Mouse (Mus musculus) limb, embryonic 12.5 days (tissue): ENCODE data around the gene Abcb7. TPM values are rescaled to one million over a fixed set of nuclear protein-coding genes. Genes with fewer than 3 reads are reported as not detected.

ENCODE experiments used
- ATAC-seq: fragments of 200-750 bp; cut with Nextera tagmentation; 2 replicates; pipeline ENCODE4 v1.8.0; 2017; ENCODE audit warnings: low read depth, moderate TSS enrichment; ENCODE audit not compliant: insufficient number of reproducible peaks, insufficient read depth, low FRiP score, low TSS enrichment
- H3K27ac ChIP-seq: fragments of 300-500 bp; sonication (generic); 2 replicates; pipeline ENCODE4 v1.5.1; 2016; ENCODE audit warnings: mild to moderate bottlenecking, moderate library complexity
- H3K27me3 ChIP-seq: fragments of 300-500 bp; sonication (generic); 2 replicates; pipeline ENCODE4 v1.6.1; 2016; ENCODE audit warnings: mild to moderate bottlenecking, moderate library complexity
- H3K36me3 ChIP-seq: fragments of 300-500 bp; sonication (generic); 2 replicates; pipeline ENCODE4 v1.6.1; 2016; ENCODE audit warnings: mild to moderate bottlenecking, moderate library complexity
- H3K4me1 ChIP-seq: fragments of 300-500 bp; sonication (generic); replicated peaks from 2 replicates; pipeline ENCODE4 v1.6.1; 2016
- H3K4me2 ChIP-seq: fragments of 300-500 bp; sonication (generic); 2 replicates; pipeline ENCODE4 v1.6.1; 2016; ENCODE audit warnings: mild to moderate bottlenecking, moderate library complexity
- H3K4me3 ChIP-seq: fragments of 300-500 bp; sonication (generic); replicated peaks from 2 replicates; pipeline ENCODE4 v1.5.1; 2016; ENCODE audit warnings: mild to moderate bottlenecking
- H3K9ac ChIP-seq: fragments of 300-500 bp; sonication (generic); replicated peaks from 2 replicates; pipeline ENCODE4 v1.6.1; 2016; ENCODE audit warnings: mild to moderate bottlenecking, moderate library complexity
- H3K9me3 ChIP-seq: fragments of 300-500 bp; sonication (generic); 2 replicates; pipeline ENCODE4 v1.6.1; 2016; ENCODE audit warnings: mild to moderate bottlenecking, moderate library complexity
- WGBS: fragments of 180-500 bp; shearing (Covaris S2); methylation state at CpG from one replicate; pipeline ENCODE4 v1.1.7; 2016; 5-methylcytosine and 5-hydroxymethylcytosine counted together
- polyA plus RNA-seq: library from polyadenylated mRNA; unstranded; fragments of >200 nt; fragmentation: Nextera tagmentation; extraction: Ambion mirVana; gene quantifications from 2 replicates; pipeline ENCODE4 v1.2.1, GENCODE M21; 2016

Gene Abcb7
- 8.4 and 9.4 TPM in 2 replicates for polyA plus RNA-seq

- no peaks in the 10 kb centered on the region for H3K4me1 ChIP-seq
- H3K9ac ChIP-seq, result peak within 1 kb of the TSS; percentile 73
- no peaks in the 10 kb centered on the region for H3K9me3 ChIP-seq
- peak within 1 kb of the TSS; percentile 57 for H3K4me3 ChIP-seq
- 12% methylated on average over 54 of the region's 58 CpGs for WGBS
- H3K36me3 ChIP-seq, result no peaks in the 10 kb centered on the region
- peaks cover 24% of the 10 kb centered on the region for H3K27me3 ChIP-seq
- H3K27ac ChIP-seq, result peak within 1 kb of the TSS; percentile 94
- ATAC-seq, result peak; percentile 78
- peak within 1 kb of the TSS; percentile 49 for H3K4me2 ChIP-seq
Measured at GRCm38 (mm10) chrX:104413183-104413983, at the start of gene Abcb7. Abcb7 (minus strand) TSS chrX:104413856.

- no peak overlapping the region for H3K4me3 ChIP-seq
- no peaks in the 10 kb centered on the region for H3K36me3 ChIP-seq
- ATAC-seq, result no peak
- 0 out of 2 replicates have a peak, but pooled peaks cover 2% of the 10 kb centered on the region for H3K27me3 ChIP-seq
- 47% methylated on average over 2 of the region's 2 CpGs for WGBS
- H3K9ac ChIP-seq, result no peak overlapping the region
- no peak overlapping the region for H3K4me2 ChIP-seq
- no peak overlapping the region for H3K27ac ChIP-seq
- no peaks in the 10 kb centered on the region for H3K9me3 ChIP-seq
- no peaks in the 10 kb centered on the region for H3K4me1 ChIP-seq
Measured at GRCm38 (mm10) chrX:104461755-104462154, 48.1 kb upstream of the Abcb7 start.

DNA sequence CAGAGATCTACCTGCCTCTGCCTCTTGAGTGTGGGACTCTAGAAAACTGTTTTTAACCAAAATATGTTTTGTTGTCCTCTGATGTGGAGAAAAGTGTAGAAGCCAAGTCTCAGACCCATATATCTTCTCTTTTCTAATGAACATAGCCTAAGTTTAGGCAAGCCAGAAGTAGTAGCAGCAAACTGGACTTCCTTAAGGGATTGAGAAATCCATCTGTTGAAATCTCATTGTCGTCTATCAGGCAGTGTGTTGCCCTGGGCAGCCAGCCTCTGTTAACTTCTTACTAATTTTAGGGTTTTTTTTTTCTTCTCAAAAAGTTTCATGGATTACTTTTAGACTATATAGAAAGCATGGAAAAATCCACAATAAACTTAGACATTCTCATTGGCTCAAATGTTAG is 38.8 kb upstream of the Abcb7 start:
- no peak overlapping the region for H3K4me2 ChIP-seq
- no peak for ATAC-seq
- no peak overlapping the region for H3K9ac ChIP-seq
- no peaks in the 10 kb centered on the region for H3K4me1 ChIP-seq
- no peak overlapping the region for H3K4me3 ChIP-seq
- WGBS, result 72% methylated on average over 1 of the region's 1 CpGs
- no peaks in the 10 kb centered on the region for H3K9me3 ChIP-seq
- no peaks in the 10 kb centered on the region for H3K36me3 ChIP-seq
- H3K27ac ChIP-seq, result no peak overlapping the region
- 0 out of 2 replicates have a peak, but pooled peaks cover 4% of the 10 kb centered on the region for H3K27me3 ChIP-seq

DNA sequence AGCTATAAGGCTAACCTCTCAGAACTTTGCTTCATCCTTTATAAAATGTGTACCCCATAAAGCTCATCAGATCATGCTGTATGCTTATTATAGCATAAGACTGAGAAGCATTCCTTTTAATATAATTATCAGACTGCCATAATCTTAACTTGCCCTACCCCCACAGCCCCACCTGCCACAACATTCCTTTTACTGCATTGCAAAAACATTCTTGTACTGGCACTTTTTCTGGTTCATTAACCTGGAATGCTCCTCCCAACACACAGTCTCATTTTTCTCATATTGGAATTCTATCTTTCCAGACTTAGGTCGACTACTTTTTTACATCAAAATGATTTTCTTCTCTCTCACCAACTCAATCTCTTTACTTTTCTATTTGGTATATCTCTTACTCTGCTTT is 19.8 kb upstream of the Abcb7 start:
- 34% methylated on average over 1 of the region's 1 CpGs for WGBS
- Histone ChIP-seq H3K27ac (no peak overlapping the region), H3K4me1 (no peaks in the 10 kb centered on the region), H3K4me3 (no peak overlapping the region), H3K9ac (no peak overlapping the region), H3K27me3 (peaks cover 6% of the 10 kb centered on the region; the same call in 1 of the 2 replicates), H3K4me2 (no peak overlapping the region), H3K36me3 (no peaks in the 10 kb centered on the region), H3K9me3 (no peaks in the 10 kb centered on the region)
- no peak for ATAC-seq

DNA sequence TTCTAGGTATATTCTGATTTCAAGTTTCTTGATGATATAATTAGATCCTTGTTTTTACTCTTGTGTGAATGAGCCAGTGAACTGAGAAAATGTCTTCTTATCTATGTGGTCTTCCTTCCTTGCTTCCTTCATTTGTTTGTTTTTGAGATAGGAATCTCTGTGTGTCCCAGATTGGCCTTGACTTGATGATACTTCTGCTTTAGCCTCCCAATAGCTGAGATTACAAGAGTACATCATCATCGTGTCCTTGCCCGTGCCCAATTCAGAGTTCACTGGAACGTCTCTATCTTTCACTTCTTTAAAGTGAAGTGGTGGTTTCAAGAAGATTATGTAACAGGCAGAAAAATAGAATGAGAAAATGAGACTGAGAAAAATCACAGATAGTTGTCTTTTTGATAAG is 14.5 kb upstream of the Abcb7 start:
- Histone ChIP-seq H3K4me3 (no peak overlapping the region), H3K9ac (no peak overlapping the region), H3K9me3 (no peaks in the 10 kb centered on the region), H3K4me2 (no peak overlapping the region), H3K36me3 (no peaks in the 10 kb centered on the region), H3K4me1 (no peaks in the 10 kb centered on the region), H3K27ac (no peak overlapping the region), H3K27me3 (peaks cover 15% of the 10 kb centered on the region)
- ATAC-seq, result no peak
- 88% methylated on average over 3 of the region's 3 CpGs for WGBS

GRCm38 (mm10) chrX:104413995-104414394 is 339 bp upstream of the Abcb7 start:
- peaks cover 29% of the 10 kb centered on the region for H3K27me3 ChIP-seq
- no peaks in the 10 kb centered on the region for H3K4me1 ChIP-seq
- WGBS, result 44% methylated on average over 7 of the region's 7 CpGs
- H3K9ac ChIP-seq, result no peak overlapping the region
- peak overlapping the region; percentile 94; the same call in 1 of the 2 replicates for H3K27ac ChIP-seq
- H3K9me3 ChIP-seq, result no peaks in the 10 kb centered on the region
- peak overlapping the region; percentile 49 for H3K4me2 ChIP-seq
- no peaks in the 10 kb centered on the region for H3K36me3 ChIP-seq
- ATAC-seq, result no peak
- H3K4me3 ChIP-seq, result peak overlapping the region; percentile 57

DNA sequence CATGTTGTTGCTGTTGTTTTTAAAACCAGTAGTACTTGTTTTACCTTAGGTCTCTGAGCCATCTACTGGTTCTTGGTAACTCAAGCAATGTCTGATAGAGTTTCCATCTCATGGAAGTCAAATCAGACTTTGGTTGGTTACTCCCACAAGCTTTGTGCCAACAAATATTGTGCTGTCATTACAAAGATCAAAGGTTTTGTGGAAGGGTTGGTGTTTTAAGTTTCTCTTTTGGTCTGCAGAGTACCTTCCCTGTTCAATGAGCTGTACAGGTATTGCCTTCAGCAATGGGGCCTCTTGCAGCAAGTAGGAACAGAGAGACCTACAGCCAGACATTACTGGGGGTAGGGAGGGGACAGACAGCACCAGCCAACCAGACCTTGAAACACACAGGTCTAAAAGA is 5.5 kb downstream of the Abcb7 start:
- H3K4me1 ChIP-seq, result no peaks in the 10 kb centered on the region
- H3K36me3 ChIP-seq, result no peaks in the 10 kb centered on the region
- H3K9ac ChIP-seq, result no peak overlapping the region
- no peaks in the 10 kb centered on the region for H3K9me3 ChIP-seq
- no peak overlapping the region for H3K4me2 ChIP-seq
- H3K4me3 ChIP-seq, result no peak overlapping the region
- no peak overlapping the region for H3K27ac ChIP-seq
- H3K27me3 ChIP-seq, result peaks cover 10% of the 10 kb centered on the region
- ATAC-seq, result no peak

GRCm38 (mm10) chrX:104402463-104402862 is 11.2 kb downstream of the Abcb7 start:
- ATAC-seq, result no peak
- H3K9me3 ChIP-seq, result no peaks in the 10 kb centered on the region
- no peak overlapping the region for H3K27ac ChIP-seq
- no peak overlapping the region for H3K4me3 ChIP-seq
- H3K4me2 ChIP-seq, result no peak overlapping the region
- H3K27me3 ChIP-seq, result 0 out of 2 replicates have a peak, but pooled peaks cover 10% of the 10 kb centered on the region
- WGBS, result 78% methylated on average over 5 of the region's 5 CpGs
- no peak overlapping the region for H3K9ac ChIP-seq
- H3K4me1 ChIP-seq, result no peaks in the 10 kb centered on the region
- H3K36me3 ChIP-seq, result no peaks in the 10 kb centered on the region

DNA sequence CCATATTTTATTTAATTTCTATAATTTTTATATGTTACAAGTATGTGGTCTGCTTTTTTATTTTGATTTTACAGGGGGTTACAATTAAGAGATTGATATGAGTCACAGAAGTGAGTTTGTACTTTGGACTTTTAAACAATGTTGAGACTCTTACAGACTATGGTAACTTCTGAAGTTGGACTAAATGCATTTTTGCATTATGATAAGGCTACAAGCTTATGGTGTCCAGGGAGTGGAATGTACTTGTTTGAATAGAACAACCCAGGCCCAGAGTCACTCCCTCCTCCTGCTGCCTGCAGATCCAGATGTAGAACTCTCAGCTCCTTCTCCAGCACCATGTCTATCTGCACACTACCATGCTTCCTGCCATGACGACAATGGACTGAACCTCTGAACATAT is 12.5 kb downstream of the Abcb7 start:
- no peak overlapping the region for H3K27ac ChIP-seq
- H3K9ac ChIP-seq, result no peak overlapping the region
- no peak overlapping the region for H3K4me3 ChIP-seq
- H3K27me3 ChIP-seq, result 0 out of 2 replicates have a peak, but pooled peaks cover 7% of the 10 kb centered on the region
- 95% methylated on average over 1 of the region's 1 CpGs for WGBS
- H3K36me3 ChIP-seq, result no peaks in the 10 kb centered on the region
- no peak overlapping the region for H3K4me2 ChIP-seq
- no peaks in the 10 kb centered on the region for H3K4me1 ChIP-seq
- no peak for ATAC-seq
- H3K9me3 ChIP-seq, result no peaks in the 10 kb centered on the region

- no peak overlapping the region for H3K9ac ChIP-seq
- no peak for ATAC-seq
- H3K36me3 ChIP-seq, result no peaks in the 10 kb centered on the region
- 77% methylated on average over 1 of the region's 1 CpGs for WGBS
- no peak overlapping the region for H3K4me3 ChIP-seq
- H3K4me2 ChIP-seq, result no peak overlapping the region
- H3K27me3 ChIP-seq, result no peaks in the 10 kb centered on the region
- no peaks in the 10 kb centered on the region for H3K9me3 ChIP-seq
- H3K4me1 ChIP-seq, result no peaks in the 10 kb centered on the region
- H3K27ac ChIP-seq, result no peak overlapping the region
Measured at GRCm38 (mm10) chrX:104397526-104397925, 16.1 kb downstream of the Abcb7 start.

GRCm38 (mm10) chrX:104359686-104360085 is 54.0 kb downstream of the Abcb7 start:
- H3K27me3 ChIP-seq, result peaks cover 13% of the 10 kb centered on the region

GRCm38 (mm10) chrX:104355842-104356241 is 57.8 kb downstream of the Abcb7 start:
- Histone ChIP-seq H3K27ac (no peak overlapping the region), H3K9me3 (no peaks in the 10 kb centered on the region), H3K4me2 (no peak overlapping the region), H3K4me3 (no peak overlapping the region), H3K27me3 (peaks cover 10% of the 10 kb centered on the region; the same call in 1 of the 2 replicates), H3K4me1 (no peaks in the 10 kb centered on the region), H3K9ac (no peak overlapping the region), H3K36me3 (no peaks in the 10 kb centered on the region)
- ATAC-seq, result no peak
- WGBS, result 75% methylated on average over 1 of the region's 1 CpGs

More at GRCm38 (mm10) chrX:104359686-104360085, 54.0 kb downstream of the Abcb7 start:
- no peak overlapping the region for H3K4me2 ChIP-seq
- H3K4me3 ChIP-seq, result no peak overlapping the region
- no peak overlapping the region for H3K9ac ChIP-seq
- H3K9me3 ChIP-seq, result no peaks in the 10 kb centered on the region
- H3K27ac ChIP-seq, result no peak overlapping the region
- H3K36me3 ChIP-seq, result no peaks in the 10 kb centered on the region
- no peak for ATAC-seq
- no peaks in the 10 kb centered on the region for H3K4me1 ChIP-seq
